Mouse (Mus musculus): Measurements from ENCODE around the gene C1rl. TPM values are rescaled to one million over a fixed set of nuclear protein-coding genes. Genes with fewer than 3 reads are reported as not detected.

The C1rl gene
- 10 to 100 TPM; 44.4 to 46.8 TPM for total RNA-seq (2023)

DNA sequence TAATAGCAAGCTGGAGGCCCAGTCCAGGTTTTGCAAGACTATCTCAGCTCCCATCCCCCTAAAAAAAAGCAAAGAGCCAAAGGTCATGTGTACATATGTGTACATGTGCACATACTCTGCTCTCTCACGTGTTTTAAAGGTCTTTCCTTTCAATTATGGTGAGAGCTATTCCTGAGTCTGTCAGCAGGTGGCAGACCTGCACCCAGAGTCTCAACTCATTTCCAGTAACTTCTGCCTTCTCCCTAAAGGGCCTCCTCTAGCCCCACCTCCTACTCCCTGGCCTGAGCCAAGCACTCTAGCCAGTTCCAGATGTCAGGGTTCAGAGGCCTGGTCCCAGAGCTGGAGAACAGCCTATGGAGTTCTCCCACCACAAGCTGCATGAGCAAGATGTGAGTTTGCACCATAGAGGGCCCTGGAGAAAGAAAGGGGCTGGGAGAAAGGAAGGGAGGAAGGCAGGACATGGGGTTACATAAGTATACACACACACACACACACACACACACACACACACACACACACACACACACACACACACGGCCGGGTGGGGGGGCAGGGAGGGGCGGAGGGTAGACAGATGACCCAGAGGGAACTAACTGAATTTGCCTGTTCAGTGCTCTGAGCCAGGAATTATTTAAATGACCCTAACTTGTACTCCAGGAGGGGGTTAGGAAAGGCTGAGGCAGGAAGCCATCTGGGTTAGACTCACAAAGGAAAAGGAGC, at the start of gene C1rl:
Gene C1rl (plus strand): TSS at position 272 of the 720 bp plus-strand sequence.

DNA sequence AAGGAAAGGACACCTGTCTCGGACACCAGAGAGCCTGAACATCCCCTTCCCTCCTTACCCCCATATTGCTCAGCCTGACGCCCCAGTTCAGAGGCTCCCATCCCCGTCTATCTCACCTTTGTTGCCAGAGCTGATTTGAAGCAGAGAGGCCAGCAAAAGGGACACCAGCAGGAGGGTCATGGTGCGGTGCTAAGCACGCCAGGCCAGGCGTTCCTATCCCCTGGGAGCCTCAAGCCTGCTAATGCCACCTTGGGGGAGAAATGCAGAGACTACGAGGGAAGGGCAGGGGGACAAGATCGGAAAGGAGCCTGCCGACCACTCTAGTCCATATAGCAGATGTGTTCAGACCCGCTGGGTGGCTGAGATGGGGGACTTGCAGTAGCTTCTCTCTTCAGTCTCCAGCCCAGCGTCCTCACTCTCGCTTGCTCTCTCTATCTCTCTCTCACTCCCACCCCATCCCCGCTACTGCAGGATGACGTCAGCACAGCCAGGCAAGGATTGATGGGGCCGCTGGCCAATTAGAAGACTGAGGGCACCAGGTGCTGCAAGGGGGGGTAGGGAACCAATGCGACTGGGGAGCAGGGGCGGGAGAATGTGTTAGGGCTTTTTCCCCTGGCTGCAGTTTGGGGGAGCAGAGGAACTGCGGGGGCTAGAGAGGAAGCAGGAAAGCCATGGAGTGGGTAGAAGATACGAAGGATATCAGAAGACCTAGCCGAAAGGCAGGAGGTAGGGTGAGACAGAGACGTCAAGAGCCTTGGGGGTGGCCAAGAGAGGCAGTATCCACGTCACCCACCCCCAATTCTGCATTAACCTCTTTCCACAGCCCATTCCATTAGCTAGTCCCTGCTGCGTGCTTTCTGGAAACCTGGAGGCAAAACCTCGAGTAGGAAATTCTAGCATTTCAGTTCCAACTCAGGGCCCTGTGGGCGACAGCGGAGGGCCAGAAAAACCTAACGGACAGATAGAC, 28.3 kb upstream of the C1rl start, which contains the start of gene Clstn3:
Gene Clstn3 (minus strand): TSS at position 490 of the 967 bp plus-strand sequence.

DNA sequence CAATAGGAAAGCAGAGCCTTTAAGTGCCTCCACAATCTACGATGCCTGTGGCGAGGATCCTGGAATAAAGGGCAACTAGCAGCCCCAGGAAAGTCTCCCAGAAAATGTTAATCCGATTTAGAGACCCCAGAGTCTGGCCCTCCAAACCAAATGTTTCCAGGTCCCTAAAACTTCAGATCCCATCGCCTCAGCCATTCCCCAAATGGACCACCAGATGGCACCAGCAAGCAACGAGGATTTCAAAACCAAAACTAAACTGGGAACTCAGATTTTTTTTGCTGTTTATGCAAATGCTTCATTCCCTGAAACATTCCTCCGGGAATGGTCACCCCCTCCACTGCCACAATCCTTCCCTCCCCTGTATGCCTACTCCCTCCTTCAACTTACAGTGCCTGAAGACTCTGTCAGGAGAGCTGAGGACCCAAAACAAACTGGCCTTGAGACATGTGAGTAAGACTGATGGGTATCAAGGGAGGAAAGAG, 19.5 kb downstream of the C1rl start, which contains the start of gene C1ra:
Gene C1ra (plus strand): TSS at position 51 of the 482 bp plus-strand sequence.

DNA sequence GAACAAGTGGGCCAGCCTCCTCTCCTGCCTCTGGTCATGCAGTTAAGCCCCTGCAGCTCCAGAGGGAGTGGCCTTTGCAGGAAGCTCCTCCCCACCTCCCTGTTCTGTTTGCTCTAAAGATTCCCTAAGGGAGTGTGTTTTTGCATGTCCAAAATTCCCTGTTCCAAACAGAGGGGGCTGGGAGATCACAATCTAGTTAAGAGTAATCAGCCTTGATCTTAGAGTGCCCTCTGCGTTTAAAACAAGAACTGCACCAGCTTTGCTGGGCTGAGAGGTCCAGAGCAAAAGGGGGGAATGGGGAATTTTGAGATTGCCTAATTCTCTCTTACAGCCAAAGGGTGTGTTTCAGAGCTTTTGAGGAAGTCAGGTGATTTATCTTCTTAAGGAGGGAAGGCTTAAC, 49.4 kb downstream of the C1rl start, which contains the start of gene C1s1:
Gene C1s1 (minus strand): TSS at position 76 of the 400 bp plus-strand sequence.

Other genes starting within 250 kb of the C1rl start
- gene Cd163, start 188.5 kb upstream of the C1rl start, total RNA-seq (2023): 1 to 10 TPM; 4.4 to 5.0 TPM
- 10 to 100 TPM; 46.9 to 47.6 TPM for gene Pex5, start 78.0 kb upstream of the C1rl start, total RNA-seq (2023)
- gene Clstn3, start 28.3 kb upstream of the C1rl start, total RNA-seq (2023): 1 to 10 TPM; 4.2 to 4.7 TPM
- 1 to 10 TPM; 5.3 TPM for gene C1ra, start 19.3 kb downstream of the C1rl start, total RNA-seq (2023)
- gene C1s1, start 49.2 kb downstream of the C1rl start, total RNA-seq (2023): not detected
- under 1 TPM; 0.71 to 0.80 TPM for gene C1rb, start 77.2 kb downstream of the C1rl start, total RNA-seq (2023)
- gene C1s2, start 143.0 kb downstream of the C1rl start, total RNA-seq (2023): not detected
- 10 to 100 TPM; 39.7 to 48.9 TPM for gene Lpcat3, start 169.9 kb downstream of the C1rl start, total RNA-seq (2023)
- 10 to 100 TPM; 49.4 to 59.1 TPM for gene Emg1, start 219.1 kb downstream of the C1rl start, total RNA-seq (2023)
- gene Phb2, start 219.2 kb downstream of the C1rl start, total RNA-seq (2023): 100 to 1,000 TPM; 104 to 117 TPM
- gene Ptpn6, start 245.6 kb downstream of the C1rl start, total RNA-seq (2023): 100 to 1,000 TPM; 415 to 423 TPM
- 100 to 1,000 TPM; 118 to 130 TPM for gene Grcc10, start 248.3 kb downstream of the C1rl start, total RNA-seq (2023)

Measured in neutrophil, adult 59 days (primary cell).